Mouse (Mus musculus): Measurements from ENCODE around the gene Samd7.
A peak's percentile ranks its signal among the peaks of the same experiment; 100 is the strongest.

Gene Samd7

GRCm38 (mm10) chr3:30765311-30766027 is 19.4 kb downstream of the Samd7 start:
- DNase-seq, result no peak

DNA sequence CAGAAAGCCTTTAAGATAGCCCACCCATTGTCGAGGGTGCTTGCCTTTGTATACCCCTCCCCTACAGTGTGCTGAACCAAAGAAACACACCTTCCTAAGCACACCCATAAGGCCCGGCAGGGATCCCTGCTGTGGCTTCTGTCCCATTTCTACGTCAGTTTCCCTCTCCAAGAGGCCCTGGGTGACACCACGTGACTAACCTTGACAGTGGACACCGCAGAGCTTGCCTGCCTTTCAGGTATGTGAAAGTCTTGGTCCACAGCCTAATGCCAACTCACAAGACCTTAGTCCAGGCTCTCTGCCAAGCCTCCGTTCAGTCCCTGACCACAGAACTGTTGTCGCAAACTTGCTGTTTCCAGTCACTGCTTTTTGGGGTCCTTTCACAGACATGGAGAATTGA is 20.1 kb downstream of the Samd7 start:
- peak; percentile 47 to 63 for DNase-seq

- DNase-seq, result no peak
Measured at GRCm38 (mm10) chr3:30767271-30767670, 21.2 kb downstream of the Samd7 start.

DNA sequence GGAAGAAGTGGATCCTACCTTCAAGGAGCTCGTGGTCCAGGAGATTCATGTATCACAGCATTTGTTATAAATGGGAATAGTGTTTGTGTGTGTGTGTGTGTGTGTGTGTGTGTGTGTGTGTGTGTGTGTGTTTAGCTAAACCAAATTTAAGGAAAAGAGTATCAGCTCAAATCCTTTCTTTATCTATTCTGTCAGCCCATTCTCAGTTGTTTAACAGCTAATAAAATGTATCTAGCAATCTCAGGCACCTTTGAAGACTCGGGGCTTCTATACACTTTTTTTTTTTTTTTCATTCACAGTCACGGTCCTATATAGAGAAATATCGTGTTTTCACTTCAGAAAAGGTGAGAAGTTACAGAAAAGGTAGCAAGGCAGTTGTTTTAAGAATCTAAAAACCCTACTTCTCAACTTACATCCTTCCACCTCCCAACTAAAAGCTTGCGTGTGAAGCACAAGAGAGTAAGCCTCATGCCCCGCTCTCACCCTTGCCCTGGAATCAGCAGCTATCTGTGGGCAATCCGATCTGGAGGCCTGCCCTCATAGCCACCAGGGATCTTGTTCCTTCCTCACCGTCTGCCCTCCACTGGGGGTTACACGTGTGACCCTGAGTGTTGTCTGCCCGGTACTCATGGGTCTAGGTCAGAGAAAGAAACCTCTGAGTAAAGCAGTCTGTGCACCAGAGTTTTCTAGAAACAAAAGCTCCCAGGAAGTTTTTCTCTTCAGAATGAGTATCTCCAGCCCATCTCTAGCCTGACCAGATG is 23.8 kb downstream of the Samd7 start:
- no peak for DNase-seq

GRCm38 (mm10) chr3:30771560-30771959 is 25.5 kb downstream of the Samd7 start:
- DNase-seq, result no peak

- no peak for DNase-seq
Measured at GRCm38 (mm10) chr3:30772631-30773030, 26.5 kb downstream of the Samd7 start.

- DNase-seq, result no peak
Measured at GRCm38 (mm10) chr3:30774677-30775076, 28.6 kb downstream of the Samd7 start.

DNA sequence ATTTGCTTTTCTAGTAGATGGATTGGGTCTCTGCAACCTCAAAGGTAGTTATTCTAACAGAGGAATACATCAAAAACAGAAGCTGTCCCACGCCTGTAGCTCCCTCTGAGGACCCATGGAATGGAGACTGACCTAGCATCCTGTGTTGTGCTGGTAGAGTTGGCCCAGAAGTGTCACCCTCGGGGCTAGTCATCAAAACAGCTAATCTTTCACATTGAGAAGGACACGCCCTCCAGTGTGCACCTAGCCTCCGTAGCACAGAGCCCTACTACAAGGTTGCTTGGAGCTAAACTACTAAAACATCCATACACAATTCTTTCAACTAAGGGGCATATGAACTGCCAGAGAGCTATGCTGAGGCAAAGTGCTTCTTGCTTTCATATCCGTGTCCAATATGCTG is 31.9 kb downstream of the Samd7 start:
- DNase-seq, result no peak

GRCm38 (mm10) chr3:30788531-30788930 is 42.4 kb downstream of the Samd7 start:
- no peak for DNase-seq

DNA sequence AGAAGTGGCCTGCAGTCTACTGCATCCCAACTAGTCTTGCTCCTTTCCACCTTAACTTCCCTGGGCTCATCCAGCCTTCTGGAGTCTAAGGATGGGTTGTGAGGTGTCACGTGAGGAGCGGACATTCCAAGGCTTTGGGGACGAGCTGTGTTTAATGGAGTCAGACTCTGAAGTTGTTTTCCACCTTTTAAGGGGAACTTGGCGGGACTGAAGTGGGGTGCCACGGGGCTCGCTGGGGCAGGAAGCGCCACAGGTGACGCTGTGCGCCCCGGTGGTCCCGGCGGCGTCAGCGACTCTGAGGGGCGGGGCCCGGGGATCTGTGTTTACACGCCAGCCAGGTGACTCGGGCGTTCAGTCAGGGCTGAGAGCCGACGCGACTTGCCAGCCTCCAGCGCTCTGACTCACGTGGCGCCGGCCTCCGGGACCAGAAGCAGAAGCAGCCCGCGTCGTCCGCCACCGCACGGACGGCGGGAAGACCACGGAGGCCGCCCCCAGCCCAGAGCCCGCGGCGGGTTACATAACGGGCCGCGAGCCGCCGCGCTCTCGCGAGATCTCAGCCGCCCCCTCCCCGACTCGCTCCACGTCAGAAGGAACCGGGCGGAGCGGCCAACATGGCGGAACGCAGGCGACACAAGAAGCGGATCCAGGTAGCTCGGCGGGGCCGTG is 46.8 kb downstream of the Samd7 start, which contains the start of gene Sec62:
Sec62 (plus strand) TSS at position 139 of the 666 bp plus-strand sequence.
- peak; percentile 96 to 97 for DNase-seq

- no peak for DNase-seq
Measured at GRCm38 (mm10) chr3:30793403-30794221, 47.5 kb downstream of the Samd7 start.

- no peak for DNase-seq
Measured at GRCm38 (mm10) chr3:30802171-30802570, 56.1 kb downstream of the Samd7 start.

- DNase-seq, result no peak
Measured at GRCm38 (mm10) chr3:30812881-30813280, 66.8 kb downstream of the Samd7 start.
